Mouse (Mus musculus): ENCODE measurements around the gene Cotl1.

Cotl1 gene

DNA sequence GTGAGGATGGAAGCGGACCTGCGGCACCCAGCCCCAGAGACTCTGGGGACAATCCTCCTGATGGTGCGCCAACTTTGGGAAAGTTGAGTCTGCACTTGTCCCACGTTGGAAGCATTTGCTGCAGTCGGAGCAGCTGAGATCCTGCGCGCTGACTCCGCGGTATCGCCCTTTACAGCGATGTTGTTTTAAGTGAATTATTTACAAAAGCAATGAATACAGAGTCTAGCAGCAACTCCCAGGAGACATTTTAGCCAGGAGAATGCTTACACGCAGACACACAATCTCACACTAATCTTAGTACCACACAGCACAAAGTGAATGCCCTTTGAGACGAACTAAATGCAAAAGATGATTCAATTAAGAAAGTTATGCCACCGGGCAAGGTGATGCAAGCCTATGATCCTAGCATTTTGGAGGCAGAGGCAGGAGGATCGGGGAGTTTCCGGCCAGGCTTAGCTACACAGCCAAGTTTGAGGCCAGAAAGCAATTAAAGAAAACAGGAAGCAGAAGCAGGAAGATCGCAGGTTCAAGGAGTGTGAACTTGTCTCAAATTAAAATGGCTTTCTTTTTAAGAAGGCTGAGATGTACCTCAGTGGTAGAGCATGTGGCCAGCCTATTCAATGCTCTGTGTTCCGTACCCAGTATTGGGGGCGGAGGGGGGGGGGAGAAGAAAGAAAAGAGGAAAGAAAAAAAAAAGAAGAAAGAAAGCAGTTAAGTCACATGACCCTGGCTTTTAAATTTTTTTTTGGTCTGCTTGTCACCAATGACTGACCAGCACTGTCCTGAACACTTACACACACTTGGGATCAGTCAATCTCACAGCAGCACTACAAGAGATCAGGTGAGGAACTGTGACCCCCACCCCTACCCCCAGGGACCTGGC is 2.0 kb downstream of the Cotl1 start:
- DNase-seq, result no peak

DNA sequence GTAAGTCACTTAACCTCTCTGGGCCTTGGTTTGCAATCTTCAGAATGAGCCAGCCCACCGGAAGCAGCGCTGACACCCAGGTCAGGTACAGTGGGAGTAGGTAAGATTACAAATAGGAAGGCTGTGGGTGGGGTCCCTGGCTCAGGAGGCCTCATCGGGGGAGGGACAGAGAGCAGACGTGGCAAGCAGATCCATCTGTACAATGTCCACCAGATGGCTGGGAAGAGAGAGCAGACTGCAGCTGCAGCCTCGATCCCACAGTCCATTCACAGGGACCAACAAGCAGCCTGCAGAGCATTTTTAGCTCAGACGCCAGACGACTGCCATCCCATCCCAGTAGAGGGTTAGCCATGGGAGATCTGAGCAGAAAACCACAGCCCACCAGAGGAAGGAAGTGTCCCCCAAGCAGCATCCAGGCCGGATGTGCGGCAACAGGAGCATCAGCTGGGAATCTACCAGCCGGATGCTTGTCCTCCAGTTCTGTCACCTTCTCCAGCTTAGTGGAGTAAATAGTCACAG is 2.7 kb downstream of the Cotl1 start:
- DNase-seq, result no peak

DNA sequence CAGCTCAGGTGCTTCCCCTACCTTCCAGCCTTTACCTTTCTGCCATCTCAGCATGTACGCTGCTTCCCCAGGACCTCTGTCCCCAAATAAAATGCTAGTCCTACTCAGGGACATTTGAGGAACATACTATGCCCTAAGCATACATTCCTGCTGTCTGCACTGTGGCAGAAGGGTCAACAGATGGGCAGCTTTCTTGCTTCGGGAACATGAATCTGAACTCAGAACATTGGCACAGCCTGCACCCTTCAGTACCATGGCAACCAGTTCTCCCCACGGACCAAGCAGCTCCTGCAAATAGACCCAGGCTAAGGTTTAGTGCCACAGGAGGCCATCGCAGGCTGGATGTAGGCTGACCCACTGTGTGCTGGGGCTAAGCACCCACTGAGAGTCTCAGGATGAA is 3.5 kb downstream of the Cotl1 start:
- no peak for DNase-seq

DNA sequence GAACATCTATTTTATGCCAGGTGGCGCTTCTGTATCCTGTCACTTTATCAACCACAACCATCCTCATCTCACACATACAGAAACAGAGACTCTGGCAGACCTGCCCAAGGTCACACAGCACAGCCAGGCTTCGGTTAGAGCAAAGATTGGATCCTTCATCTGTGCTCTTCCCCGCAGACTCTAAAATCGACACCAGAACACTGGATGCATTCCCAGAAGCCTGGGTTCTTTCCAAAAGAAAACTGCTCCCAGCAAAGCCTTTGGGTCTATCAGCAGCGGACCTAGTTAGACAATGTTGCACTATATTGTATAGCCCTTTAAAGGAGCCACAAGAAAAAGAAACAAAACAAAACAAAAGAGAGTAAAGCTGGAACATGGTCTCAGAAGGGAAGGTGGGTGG is 5.1 kb downstream of the Cotl1 start:
- no peak for DNase-seq

DNA sequence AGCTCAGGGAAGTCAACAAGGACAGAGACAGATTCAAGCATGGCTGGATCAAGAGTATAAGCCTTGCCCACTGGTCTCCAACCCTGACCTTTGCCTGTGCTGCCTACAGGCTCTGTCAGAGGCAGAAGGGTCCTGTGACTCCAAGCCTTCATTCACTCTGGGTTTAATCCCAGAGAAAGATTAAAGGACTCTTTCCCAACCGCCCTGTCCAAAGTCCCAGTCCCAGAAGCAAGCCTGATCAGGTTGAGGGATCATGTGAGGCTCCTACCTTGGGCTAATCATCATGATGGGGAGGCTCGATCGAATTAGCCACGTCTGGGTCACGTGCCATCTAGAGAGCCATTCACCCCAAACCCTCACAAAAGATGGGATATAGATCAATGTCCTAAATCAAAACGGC is 5.7 kb downstream of the Cotl1 start:
- no peak for DNase-seq

DNA sequence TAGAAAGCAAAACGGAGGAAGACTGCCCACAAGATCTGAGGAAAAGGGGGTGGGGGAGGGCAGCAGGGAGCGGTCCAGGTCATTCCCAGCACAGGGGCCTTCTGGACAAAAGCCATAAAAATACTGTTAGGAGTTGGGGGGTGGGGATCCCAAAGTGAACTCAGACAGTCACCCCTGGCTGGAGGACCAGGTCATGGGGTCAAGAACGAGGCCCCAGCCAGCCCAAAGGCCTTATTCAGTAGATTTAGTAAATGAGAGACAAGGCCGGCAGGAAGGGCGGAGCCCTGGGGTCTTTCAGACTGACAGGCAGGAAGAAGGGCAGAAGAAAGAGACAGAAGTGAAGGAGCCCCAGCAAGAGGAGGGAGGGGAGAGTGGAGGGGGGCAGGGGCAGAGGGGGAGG is 7.4 kb downstream of the Cotl1 start:
- DNase-seq, result no peak

DNA sequence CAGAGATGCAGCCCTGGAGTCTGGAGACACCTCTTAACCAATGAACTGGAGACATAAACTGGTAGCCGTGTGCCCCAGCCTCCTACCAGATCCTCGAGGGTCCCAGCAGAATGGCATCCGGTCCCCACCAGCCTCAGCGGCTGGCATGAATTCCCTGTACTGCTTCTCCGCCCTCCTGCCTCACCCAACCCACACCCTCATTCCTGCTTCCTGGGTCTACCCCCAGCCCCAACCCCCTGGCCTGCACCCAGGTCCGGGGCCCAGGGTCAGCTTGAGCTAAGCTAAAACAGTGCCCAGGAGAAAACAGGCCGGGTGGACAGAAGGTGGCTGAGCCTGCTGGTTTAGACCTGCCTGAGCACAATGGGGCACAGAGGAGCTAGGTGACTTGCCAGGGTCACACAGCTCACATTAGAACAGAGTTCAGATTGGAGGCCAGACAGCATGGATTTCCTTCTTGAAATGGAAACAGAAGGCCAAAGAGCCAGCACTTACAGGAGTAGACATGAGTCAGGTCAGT is 8.2 kb downstream of the Cotl1 start:
- no peak for DNase-seq

DNA sequence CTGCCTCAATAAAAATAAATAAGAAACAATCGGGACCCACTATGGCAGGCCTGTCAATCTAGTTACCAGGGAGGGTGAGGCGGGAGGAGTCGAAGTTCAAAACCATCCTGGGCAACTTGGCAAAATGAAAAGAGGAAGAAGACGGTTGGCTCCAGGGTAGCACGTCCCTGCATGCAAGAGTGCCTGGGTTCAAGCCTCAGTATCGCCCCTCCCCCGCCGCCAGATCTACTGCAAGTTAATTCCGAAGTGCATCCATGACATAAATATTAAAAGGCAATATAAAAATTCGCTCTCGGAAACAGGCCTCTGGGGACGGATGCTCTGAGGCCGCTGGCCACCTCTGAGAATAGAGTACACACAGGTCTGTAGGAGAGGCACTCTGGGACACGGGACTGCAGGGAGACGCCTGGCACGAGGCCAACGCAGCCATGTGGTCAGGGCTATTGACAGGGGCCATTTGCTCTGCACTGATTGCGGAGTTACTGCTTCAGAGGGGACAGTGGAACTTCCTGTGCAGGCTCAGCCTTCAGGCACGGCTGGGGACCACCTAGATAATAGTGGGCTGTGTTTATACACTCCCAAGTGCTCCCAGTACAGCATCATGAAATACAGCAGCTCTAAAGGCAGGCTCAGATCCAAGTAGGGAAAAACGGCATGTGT is 8.9 kb downstream of the Cotl1 start:
- DNase-seq, result peak; percentile 69

DNA sequence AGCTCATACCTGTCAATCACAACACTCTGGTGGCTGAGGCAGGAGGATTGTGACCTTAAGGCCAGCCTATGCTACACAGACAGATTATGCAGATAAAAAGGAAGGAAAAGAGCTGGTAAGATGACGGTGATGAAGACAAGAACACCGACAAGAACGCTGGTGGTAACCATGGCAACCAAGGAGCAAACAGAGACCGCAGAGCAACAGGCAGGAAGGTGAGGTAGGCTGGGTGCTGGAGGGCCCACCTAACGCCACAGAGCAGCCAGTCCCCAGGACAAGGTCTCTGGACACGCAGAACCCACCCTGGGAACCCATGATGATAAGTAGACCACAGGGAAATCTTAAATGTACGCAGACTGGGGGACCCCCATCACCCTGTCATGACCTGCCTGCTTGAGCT is 9.8 kb downstream of the Cotl1 start:
- DNase-seq, result no peak

DNA sequence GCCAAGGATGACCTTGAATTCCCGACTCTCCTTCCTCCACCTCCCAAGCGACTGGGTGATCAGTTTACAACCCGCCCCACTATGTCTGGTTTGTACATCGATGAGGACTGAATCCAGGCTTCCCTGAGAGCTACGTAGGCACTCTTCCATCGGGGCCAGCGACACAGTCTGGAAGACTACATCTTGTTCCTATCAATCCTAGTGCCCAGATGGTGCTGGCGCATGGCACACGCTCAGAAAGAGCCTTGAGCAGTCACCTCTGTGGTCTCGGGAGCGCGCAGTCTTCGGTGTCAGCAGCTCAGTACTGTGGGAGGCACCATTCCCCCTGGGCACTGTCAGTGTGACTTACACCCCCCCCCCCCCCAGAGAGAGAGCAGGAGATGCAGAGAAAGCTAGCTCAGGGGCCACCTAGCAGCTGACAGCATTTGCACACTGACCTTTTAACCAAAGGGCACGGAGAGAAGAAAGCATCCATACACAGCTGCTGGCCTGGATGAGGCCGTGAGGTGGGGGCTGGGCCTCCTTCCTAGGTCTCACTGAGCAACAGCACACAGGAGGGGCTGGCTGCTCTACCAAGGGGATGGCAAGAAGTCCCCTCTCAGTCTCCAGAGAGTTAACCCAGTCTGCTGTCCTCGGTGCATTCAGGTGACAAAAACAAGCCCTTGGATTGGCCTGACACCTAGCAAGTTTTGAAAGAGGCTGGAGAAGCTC is 10.3 kb downstream of the Cotl1 start:
- DNase-seq, result no peak

DNA sequence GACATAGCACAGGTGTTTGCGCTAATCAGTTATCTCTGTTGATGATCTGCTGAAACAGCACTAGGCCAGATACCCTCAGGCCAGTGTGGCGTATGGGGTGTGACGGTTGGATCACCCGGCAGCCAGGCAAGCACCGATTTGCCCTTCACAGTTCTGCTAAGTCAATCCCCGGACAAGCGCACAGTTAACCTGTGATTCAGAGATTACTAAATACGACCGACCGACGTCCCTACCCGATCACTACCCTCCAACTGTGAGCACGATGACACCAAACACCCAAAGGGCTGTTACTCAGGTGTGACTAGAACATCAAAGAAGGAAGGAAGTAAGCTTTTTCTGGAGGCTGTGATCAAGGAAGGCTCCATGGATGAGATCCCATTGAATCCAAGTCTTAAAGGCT is 10.9 kb downstream of the Cotl1 start:
- DNase-seq, result no peak

DNA sequence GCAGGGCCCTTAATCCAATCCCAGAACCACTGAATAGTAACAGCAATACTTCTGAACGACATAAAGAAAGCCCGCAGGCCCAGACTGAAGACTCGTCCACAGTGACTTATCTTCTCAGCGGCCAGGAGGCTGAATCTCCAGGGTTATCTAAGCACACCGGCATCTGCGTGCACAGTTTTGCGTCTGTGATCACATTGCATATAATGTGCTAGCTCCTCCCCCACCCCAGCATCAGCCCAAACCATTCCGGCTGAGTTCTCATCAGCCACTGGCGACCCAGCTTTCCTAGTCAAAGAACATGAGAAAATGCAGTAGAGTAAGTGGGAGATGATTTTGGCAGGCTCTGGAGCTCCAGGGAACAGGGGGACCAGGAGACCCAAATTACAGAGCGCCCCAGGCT is 11.3 kb downstream of the Cotl1 start:
- DNase-seq, result no peak

DNA sequence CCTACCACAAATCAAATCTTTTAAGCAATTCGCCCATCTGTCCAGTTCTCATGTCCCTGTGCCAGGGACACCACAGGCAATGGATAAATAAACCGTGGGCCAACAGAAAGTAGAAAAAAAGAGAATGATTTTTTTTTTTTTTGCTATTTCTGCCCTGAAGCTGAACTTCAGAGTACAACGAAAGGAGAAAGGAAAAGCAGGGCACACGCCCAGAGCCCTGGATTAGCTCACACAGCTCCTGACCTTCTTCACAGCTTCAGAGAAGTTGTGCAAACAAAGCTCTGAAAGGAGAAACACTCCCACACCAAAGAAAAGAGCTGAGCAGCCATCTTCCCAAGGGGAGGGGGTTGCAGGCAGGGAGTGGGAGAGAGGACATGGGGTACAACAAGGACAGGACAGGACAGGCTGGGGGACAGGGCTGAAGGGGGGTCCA is 12.6 kb downstream of the Cotl1 start:
- no peak for DNase-seq

DNA sequence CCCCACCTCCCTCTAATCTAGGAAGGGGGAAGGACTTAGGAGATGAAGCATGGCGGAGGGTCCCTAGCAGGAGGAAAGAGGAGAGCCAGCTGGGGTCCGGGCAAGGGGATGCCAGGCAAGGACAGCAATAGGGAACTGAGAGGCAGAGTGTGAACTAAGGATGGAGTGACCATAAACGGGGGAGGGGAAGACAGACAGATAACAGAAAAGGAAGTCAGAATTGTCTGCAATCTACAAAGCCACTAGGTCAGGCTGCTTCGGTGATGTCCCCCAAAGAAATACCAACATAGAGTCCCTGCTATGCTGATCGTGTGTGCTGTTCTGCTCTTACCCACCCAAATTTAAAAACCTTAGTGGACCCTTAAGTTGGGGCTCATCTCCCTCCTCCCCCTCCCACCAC is 13.4 kb downstream of the Cotl1 start:
- DNase-seq, result no peak

DNA sequence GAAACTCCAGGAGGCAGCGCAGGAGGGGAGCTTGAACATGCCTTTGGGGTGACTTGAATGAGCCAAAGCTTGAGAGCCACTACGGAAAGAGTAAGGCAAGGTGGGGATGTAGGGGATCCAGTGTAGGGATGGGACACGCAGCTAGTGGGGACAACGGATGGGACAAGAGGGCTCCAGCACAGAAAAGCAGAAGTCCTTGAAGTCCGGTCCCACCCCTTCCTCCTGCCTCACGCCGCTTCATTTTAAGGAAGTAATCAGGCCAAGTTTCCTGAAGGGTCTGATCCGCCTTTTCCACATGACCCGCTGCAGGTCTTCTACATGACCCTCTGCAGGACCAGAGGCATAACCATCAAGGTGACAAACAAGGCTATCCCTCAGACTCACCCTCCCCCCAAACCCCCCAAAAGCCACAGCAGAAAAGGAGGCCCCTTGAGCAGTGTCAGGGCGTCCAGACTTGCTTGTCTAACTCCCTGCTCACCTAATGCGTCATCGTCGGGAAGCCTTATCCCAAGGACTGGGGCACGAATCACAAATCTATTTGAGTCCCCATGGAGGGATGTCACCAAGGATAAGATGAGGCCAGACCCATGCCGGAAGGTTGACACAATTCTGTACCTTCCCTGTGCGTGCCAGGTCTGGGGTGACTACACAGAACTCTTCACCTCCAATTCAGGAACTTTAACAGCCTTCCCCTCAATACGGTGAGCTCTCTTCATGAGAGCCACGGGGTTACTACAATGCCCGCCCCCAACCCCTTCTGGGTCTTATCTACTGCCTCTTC is 14.2 kb downstream of the Cotl1 start:
- no peak for DNase-seq

DNA sequence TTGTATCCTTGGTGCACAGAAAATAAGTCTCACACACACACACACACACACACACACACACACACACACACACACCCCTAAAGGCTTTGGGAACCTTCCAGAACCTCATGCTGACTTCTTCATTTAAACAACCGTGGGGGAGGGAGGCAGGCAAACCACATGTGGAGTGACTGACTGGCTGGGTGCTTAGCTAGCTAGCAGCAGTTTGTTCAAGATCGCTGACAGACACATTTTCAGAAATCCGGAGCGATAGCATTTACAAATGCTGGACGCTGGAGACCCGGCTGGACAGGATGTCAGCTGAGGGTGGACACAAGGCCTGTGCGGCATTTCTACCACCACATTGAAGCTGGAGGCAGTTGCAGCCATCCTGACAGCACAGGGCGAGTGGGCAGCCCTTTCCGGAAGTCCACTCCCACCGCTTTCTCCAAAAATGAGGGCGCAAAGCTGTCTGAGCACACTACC is 15.5 kb downstream of the Cotl1 start:
- no peak for DNase-seq

DNA sequence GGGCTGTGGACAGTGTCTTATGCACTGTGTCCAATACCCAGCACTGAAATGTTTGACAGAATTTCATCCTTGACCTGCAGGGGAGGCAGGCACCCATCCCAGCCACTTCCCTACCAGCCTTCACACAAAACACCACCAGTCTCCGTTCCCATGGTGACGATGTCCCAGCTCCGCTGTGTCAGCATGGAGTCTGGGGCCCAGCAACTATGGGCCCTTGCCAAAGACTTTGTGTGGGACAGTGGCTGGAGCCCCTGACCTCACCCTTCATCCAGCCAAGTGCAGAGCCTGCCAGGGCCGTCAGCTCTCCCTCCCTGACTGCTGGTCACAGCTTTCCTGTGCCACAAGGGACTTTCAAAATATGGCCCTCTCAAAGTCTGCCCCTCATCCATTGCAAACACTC is 16.2 kb downstream of the Cotl1 start:
- no peak for DNase-seq

DNA sequence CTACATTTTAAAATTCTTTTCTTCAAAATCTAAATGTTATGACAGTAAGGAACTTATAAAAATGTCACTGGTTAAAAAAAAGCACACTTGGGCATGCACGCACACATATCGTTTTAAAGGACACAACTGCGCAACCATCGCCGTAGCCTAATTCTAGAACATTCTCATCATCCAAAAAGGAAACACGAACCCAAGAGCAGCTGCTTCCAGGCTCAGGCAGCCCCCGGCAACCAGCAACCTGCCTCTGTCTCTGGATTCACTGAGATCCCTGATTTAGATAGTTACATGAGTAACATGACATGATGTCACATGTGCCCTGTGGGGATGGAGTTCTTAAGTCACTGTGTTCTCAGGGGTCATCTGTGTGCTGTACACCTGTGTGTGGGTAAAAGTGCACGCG is 17.1 kb downstream of the Cotl1 start:
- DNase-seq, result no peak

DNA sequence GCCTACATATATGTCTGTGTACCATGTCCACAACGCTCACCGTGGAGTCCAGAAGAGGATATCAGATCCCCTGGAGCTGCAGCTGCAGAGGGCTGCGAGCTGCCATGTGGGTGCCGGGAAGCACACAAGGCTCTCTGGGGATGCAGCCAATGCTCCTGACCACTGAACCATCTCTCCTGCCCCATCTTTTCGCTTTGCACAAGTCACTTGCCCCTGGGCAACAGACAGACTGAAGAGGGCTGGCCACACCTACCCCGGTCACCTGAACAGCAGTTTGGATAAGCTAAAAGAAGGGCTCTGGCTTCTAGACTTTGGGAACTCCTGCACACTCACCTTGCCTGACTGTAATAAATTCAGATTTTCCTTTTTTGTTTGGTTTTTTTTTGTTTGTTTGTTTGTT is 18.7 kb downstream of the Cotl1 start:
- DNase-seq, result no peak

DNA sequence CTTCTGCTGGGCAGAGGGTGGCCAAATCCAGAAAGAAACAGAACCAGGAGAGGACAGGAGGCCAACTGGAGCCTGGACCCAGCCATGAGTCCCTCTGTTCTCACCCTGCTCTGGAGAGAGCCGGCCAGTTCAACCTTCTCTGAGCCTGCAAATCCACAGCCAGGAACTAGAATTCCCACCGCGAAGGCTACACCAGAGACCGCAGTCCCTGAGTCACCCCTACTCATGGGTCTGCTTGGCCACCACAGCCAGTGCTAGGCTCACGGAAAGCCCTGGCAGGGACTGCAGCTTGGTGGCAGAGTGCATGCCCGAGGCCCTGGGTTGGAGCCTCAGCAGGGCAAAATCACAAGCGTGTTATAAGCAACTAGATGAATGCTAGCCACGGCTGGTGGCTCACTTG is 20.4 kb downstream of the Cotl1 start:
- DNase-seq, result no peak

DNA sequence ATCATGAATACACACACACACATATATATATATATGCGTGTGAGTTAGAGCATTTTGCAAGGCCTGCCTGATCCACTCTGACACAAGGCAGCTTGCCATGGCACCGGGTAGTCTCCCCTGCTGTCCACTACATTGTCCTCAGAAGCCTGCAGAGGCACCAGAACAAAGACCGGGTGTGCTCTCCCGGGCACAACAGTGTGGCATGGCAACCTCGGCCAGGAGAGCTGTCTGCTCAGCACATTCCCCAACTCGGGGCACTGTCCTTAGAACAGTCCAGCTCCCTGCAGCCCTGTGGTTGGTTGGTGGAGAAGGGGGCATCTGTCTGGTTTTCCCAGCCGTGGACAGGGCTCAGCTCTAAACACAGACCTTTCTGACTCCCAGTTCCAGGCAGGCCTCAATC is 21.0 kb downstream of the Cotl1 start:
- no peak for DNase-seq

DNA sequence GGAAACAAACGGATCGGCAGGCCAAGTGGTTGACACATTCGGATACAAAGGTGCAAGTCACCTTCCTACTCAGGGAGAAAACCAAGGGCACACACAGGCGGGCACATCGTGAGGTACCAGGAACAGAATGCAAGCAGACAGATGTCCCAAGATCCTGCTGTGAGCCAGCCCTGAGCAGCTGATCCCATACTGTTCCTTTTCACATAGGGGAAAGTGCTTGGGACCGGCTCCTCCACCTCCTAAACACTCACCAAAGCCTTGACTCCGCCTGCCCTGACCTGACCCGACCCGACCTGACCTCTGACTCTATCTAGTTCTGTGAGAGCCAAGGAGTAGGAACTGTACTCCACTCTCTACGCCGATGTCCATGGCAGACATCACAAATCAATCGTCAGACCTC is 22.9 kb downstream of the Cotl1 start:
- DNase-seq, result no peak

DNA sequence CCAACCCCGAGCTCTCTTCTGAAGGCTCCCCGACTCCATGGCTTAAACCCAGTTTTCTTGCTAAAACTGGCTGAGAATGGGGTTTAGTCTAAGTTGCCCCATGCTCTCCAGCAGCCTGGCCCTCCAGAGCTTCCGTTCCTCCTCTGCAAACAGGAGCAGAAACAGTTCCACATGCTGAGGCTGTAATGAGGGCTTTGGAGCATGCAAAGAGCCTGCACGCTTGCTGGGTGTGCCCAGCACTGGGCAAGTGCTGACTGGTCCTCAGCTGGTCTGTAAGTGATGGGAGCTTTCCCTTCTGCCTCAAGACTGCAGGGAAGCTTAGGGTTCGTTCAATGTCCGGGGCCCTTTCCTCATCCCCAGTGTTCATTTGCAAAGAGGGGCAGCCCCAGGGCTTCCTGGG is 24.1 kb downstream of the Cotl1 start:
- no peak for DNase-seq

All from right cerebral cortex, postnatal 4 days (tissue).